Comparison of ENCODE assay signal across 11 mouse cellular contexts in the genomic region with DNA sequence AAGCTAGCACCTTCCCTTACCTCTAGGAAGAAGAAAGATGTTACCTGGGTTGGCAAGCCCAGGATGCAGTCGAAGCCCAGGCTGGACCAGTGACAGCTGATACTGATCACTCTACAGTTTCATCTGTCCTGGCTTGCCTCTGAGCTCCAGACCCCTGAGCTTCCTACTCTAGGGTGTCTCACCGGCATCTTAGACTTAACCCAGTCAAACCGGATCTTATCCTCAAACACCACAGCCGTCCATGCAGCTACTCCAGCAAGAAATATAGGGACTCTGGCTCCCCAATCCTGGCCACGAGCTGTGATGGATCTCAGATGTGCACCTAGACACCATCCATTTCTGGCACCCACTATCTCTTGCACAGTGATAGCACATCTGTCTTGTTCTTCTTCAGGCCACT.
A peak's percentile ranks its signal among the peaks of the same experiment; 100 is the strongest.
DNase-seq lines count a peak whose midpoint lies in the region; ATAC-seq and TF ChIP-seq lines count a peak whose summit lies in the region.
"Had no signal": no experiment of that assay in that cellular context is flagged by ENCODE, and none has a peak within 500 bp of the region (broad histone marks: within the 10 kb centered on the region; RNA-seq: fewer than 3 reads in every experiment).

No protein-coding gene starts in this region.

- TF ChIP-seq POLR2A in olfactory bulb, adult 2 months (IDR thresholded peaks at IDR 0.05; ENCODE audit: insufficient read depth, low read depth, low read length), result no peak

- H3K4me2 ChIP-seq in hindbrain, embryonic 11.5 days (replicated peaks; ENCODE audit: low read depth, low read length), result no peak overlapping the region
- no peak overlapping the region for H3K4me2 ChIP-seq in hindbrain, embryonic 16.5 days (ENCODE audit: low read length)
- no peak overlapping the region for H3K4me2 ChIP-seq in lung, postnatal 0 days (replicated peaks; ENCODE audit: low read depth, low read length)
- no peak overlapping the region for H3K4me2 ChIP-seq in heart, embryonic 16.5 days (ENCODE audit: low read depth, low read length)
- H3K4me2 ChIP-seq: limb, embryonic 12.5 days; midbrain, embryonic 15.5 days had no signal

- ATAC-seq in hindbrain, embryonic 11.5 days (ENCODE audit: low FRiP score), result no peak
- ATAC-seq in hindbrain, embryonic 16.5 days, result no peak
- ATAC-seq in lung, postnatal 0 days, result no peak
- ATAC-seq in heart, embryonic 16.5 days (replicated peaks; ENCODE audit: extremely low read depth, insufficient read depth, low FRiP score), result no peak
- ATAC-seq in inflammation-experienced regulatory T-cells, adult 6 months, result no peak
- ATAC-seq: forebrain, embryonic 14.5 days; midbrain, embryonic 15.5 days had no signal

- H3K27ac ChIP-seq in hindbrain, embryonic 11.5 days (ENCODE audit: low read depth, low read length), result 0 out of 2 replicates have a peak overlapping the region, but pooled peaks have one; percentile 34
- H3K27ac ChIP-seq in hindbrain, embryonic 16.5 days (ENCODE audit: low read depth, low read length), result no peak overlapping the region
- H3K27ac ChIP-seq in lung, postnatal 0 days (ENCODE audit: low read length), result peak overlapping the region; percentile 85
- peak overlapping the region; percentile 93 for H3K27ac ChIP-seq in heart, embryonic 16.5 days (ENCODE audit: low read length)
- peak overlapping the region; percentile 98 for H3K27ac ChIP-seq in olfactory bulb, adult 2 months (ENCODE audit: insufficient read depth, low read depth, low read length)

- no peak for TF ChIP-seq CTCF in lung, postnatal 0 days (IDR thresholded peaks at IDR 0.05)
- TF ChIP-seq CTCF in olfactory bulb, adult 2 months (IDR thresholded peaks at IDR 0.05; ENCODE audit: insufficient read depth, low read depth, low read length), result no peak

- H3K36me3 ChIP-seq in hindbrain, embryonic 11.5 days (ENCODE audit: control insufficient read depth, insufficient read depth, low read length), result no peaks in the 10 kb centered on the region
- no peaks in the 10 kb centered on the region for H3K36me3 ChIP-seq in hindbrain, embryonic 16.5 days (ENCODE audit: control insufficient read depth, insufficient read depth, low read length)
- no peaks in the 10 kb centered on the region for H3K36me3 ChIP-seq in lung, postnatal 0 days (ENCODE audit: insufficient read depth, low read length)
- no peaks in the 10 kb centered on the region for H3K36me3 ChIP-seq in heart, embryonic 16.5 days (ENCODE audit: control insufficient read depth, insufficient read depth)
- H3K36me3 ChIP-seq: limb, embryonic 12.5 days; midbrain, embryonic 15.5 days had no signal

- peaks cover 5% of the 10 kb centered on the region; the same call in 1 of the 2 replicates for H3K4me1 ChIP-seq in hindbrain, embryonic 11.5 days (replicated peaks; ENCODE audit: control insufficient read depth, insufficient read depth, low read length)
- H3K4me1 ChIP-seq in hindbrain, embryonic 16.5 days (ENCODE audit: control insufficient read depth, insufficient read depth, low read depth, low read length), result peaks cover 18% of the 10 kb centered on the region
- peaks cover 22% of the 10 kb centered on the region; the same call in 1 of the 2 replicates for H3K4me1 ChIP-seq in lung, postnatal 0 days (ENCODE audit: insufficient read depth, low read depth, low read length)
- H3K4me1 ChIP-seq in heart, embryonic 16.5 days (ENCODE audit: control insufficient read depth, insufficient read depth, low read length), result peaks cover 51% of the 10 kb centered on the region
- peaks cover 37% of the 10 kb centered on the region for H3K4me1 ChIP-seq in olfactory bulb, adult 2 months (ENCODE audit: control insufficient read depth, insufficient read depth, low read length)

- no peaks in the 10 kb centered on the region for H3K9me3 ChIP-seq in hindbrain, embryonic 11.5 days (ENCODE audit: control insufficient read depth, low read length)
- no peaks in the 10 kb centered on the region for H3K9me3 ChIP-seq in hindbrain, embryonic 16.5 days (ENCODE audit: control insufficient read depth, low read length)
- no peaks in the 10 kb centered on the region for H3K9me3 ChIP-seq in lung, postnatal 0 days (ENCODE audit: low read length)
- no peaks in the 10 kb centered on the region for H3K9me3 ChIP-seq in heart, embryonic 16.5 days (replicated peaks; ENCODE audit: control insufficient read depth, low read length)
- H3K9me3 ChIP-seq: limb, embryonic 12.5 days; midbrain, embryonic 15.5 days had no signal

- TF ChIP-seq EP300 in lung, postnatal 0 days (IDR thresholded peaks at IDR 0.05), result no peak

- H3K27me3 ChIP-seq in hindbrain, embryonic 11.5 days (ENCODE audit: control insufficient read depth, insufficient read depth, low read length), result no peaks in the 10 kb centered on the region
- no peaks in the 10 kb centered on the region for H3K27me3 ChIP-seq in hindbrain, embryonic 16.5 days (replicated peaks; ENCODE audit: control insufficient read depth, insufficient read depth, low read length)
- H3K27me3 ChIP-seq in lung, postnatal 0 days (replicated peaks; ENCODE audit: insufficient read depth, low read length), result no peaks in the 10 kb centered on the region
- no peaks in the 10 kb centered on the region for H3K27me3 ChIP-seq in heart, embryonic 16.5 days (ENCODE audit: control insufficient read depth, insufficient read depth, low read length)
- H3K27me3 ChIP-seq: limb, embryonic 12.5 days; midbrain, embryonic 15.5 days had no signal

- DNase-seq in hindbrain, embryonic 11.5 days (ENCODE audit: low spot score), result no peak
- no peak for DNase-seq in lung, postnatal 0 days (ENCODE audit: low spot score)
- no peak for DNase-seq in lung, postnatal 4 days
- DNase-seq in frontal cortex, postnatal 36 days (ENCODE audit: low spot score in 2 of 2), result no peak

- 90% methylated on average over 5 of the region's 5 CpGs for WGBS in hindbrain, embryonic 11.5 days
- WGBS in hindbrain, embryonic 16.5 days, result 96% methylated on average over 5 of the region's 5 CpGs
- 65% methylated on average over 5 of the region's 5 CpGs for WGBS in lung, postnatal 0 days
- 85% methylated on average over 5 of the region's 5 CpGs for WGBS in heart, embryonic 16.5 days
- WGBS in olfactory bulb, adult 2 months, result 91% methylated on average over 5 of the region's 5 CpGs

- no peak overlapping the region for H3K4me3 ChIP-seq in hindbrain, embryonic 11.5 days (ENCODE audit: low read depth, low read length)
- H3K4me3 ChIP-seq in hindbrain, embryonic 16.5 days (ENCODE audit: low read length), result no peak overlapping the region
- H3K4me3 ChIP-seq in lung, postnatal 0 days (ENCODE audit: low read depth, low read length), result no peak overlapping the region
- no peak overlapping the region for H3K4me3 ChIP-seq in heart, embryonic 16.5 days (ENCODE audit: low read length)
- no peak overlapping the region for H3K4me3 ChIP-seq in olfactory bulb, adult 2 months (ENCODE audit: insufficient read depth, low read depth, low read length)
- H3K4me3 ChIP-seq: limb, embryonic 12.5 days; midbrain, embryonic 15.5 days had no signal

- H3K9ac ChIP-seq in hindbrain, embryonic 11.5 days (ENCODE audit: low read depth, low read length), result no peak overlapping the region
- H3K9ac ChIP-seq in hindbrain, embryonic 16.5 days (ENCODE audit: low read depth, low read length), result no peak overlapping the region
- H3K9ac ChIP-seq in lung, postnatal 0 days (replicated peaks; ENCODE audit: low read depth), result no peak overlapping the region
- no peak overlapping the region for H3K9ac ChIP-seq in heart, embryonic 16.5 days (ENCODE audit: low read length)
- H3K9ac ChIP-seq: limb, embryonic 12.5 days; midbrain, embryonic 15.5 days had no signal
